Comparison of ENCODE assay signal across 11 mouse cellular contexts in the genomic region with DNA sequence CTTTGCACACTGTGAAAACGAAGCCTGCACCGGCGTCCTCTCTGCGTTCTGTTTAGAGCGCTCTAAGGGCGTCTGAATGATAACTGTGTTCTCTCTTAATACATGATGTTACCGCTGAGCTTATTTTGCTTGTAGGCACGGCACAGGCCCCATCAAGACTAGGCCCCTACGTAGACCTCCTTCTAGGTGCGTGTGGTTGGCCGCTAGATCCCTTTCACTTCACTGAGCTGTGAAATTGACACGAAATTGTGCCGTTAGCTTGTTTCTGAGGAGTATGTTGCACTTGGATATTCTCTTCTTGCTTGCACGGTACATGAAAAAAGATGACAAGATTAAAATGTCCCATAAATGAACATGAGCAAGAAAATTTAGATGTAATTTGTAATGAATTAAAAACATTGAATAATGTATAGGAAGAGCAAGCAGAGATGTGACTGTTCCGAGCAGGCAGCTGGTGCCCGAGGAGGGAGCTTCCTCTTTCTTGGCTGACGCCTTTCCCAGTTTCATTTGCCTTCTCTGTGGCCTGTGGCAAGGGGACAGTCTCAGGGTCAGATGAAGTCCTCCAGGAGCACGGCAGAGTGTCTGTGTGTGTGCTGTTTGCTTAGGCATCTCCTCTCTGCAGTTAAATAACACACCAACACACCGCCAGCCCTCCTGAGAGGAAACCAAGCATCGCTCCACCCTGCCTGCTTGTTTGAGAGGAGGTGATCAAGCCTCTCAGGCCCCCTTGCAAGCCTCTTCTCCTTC.
DNase-seq lines count a peak whose midpoint lies in the region; ATAC-seq and TF ChIP-seq lines count a peak whose summit lies in the region.
"Had no signal": no experiment of that assay in that cellular context is flagged by ENCODE, and none has a peak within 500 bp of the region (broad histone marks: within the 10 kb centered on the region; RNA-seq: fewer than 3 reads in every experiment).

No protein-coding gene starts in this region.

- peaks cover 2% of the 10 kb centered on the region; the same call in 1 of the 2 replicates for H3K4me1 ChIP-seq in cortical plate, adult 2 months (ENCODE audit: control insufficient read depth, insufficient read depth, low read length)
- peaks cover 42% of the 10 kb centered on the region for H3K4me1 ChIP-seq in midbrain, embryonic 16.5 days (ENCODE audit: control insufficient read depth, insufficient read depth, low read length)

- no peaks in the 10 kb centered on the region for H3K27me3 ChIP-seq in midbrain, embryonic 16.5 days (ENCODE audit: control insufficient read depth, insufficient read depth, low read depth, low read length)
- H3K27me3 ChIP-seq: embryonic facial prominence, embryonic 13.5 days; limb, embryonic 13.5 days had no signal

- no peak overlapping the region for H3K4me3 ChIP-seq in cortical plate, adult 2 months (ENCODE audit: insufficient read depth, low read length)
- H3K4me3 ChIP-seq in midbrain, embryonic 16.5 days (ENCODE audit: low read depth, low read length) = no peak overlapping the region
- H3K4me3 ChIP-seq: embryonic facial prominence, embryonic 13.5 days; limb, embryonic 13.5 days; myocyte had no signal

- H3K9ac ChIP-seq in midbrain, embryonic 16.5 days (ENCODE audit: low read depth, low read length) = peak overlapping the region; percentile 37; the same call in 1 of the 2 replicates
- H3K9ac ChIP-seq: embryonic facial prominence, embryonic 13.5 days; limb, embryonic 13.5 days had no signal

- no peak for TF ChIP-seq CTCF in cortical plate, adult 2 months (IDR thresholded peaks at IDR 0.05; ENCODE audit: extremely low read depth, insufficient read depth, low read length)

- no peaks in the 10 kb centered on the region for H3K36me3 ChIP-seq in midbrain, embryonic 16.5 days (ENCODE audit: control insufficient read depth, insufficient read depth, low read length)
- H3K36me3 ChIP-seq: embryonic facial prominence, embryonic 13.5 days; limb, embryonic 13.5 days had no signal

- DNase-seq in left cerebral cortex, postnatal 4 days = peak; percentile 45
- DNase-seq in left cerebral cortex, postnatal 25 days (ENCODE audit: low spot score in 2 of 2) = no peak
- DNase-seq in left cerebral cortex, adult 11 months (ENCODE audit: low spot score) = no peak
- no peak for DNase-seq in right cerebral cortex, adult 18-20 months
- DNase-seq in urinary bladder, postnatal 25 days (ENCODE audit: low spot score) = no peak

- ATAC-seq in hematopoietic stem cell, adult 5-6 weeks (replicated peaks in 1 of 2; ENCODE audit: insufficient read depth in 1 of 2, low FRiP score in 2 of 2, low TSS enrichment in 1 of 2, low read depth in 1 of 2, poor library complexity in 2 of 2, severe bottlenecking in 2 of 2) = peak; percentile 81 to 83
- ATAC-seq in midbrain, embryonic 16.5 days = no peak

- no peak for TF ChIP-seq POLR2A in cortical plate, adult 2 months (IDR thresholded peaks at IDR 0.05; ENCODE audit: extremely low read depth, insufficient read depth, low read length)

- no peak overlapping the region for H3K4me2 ChIP-seq in midbrain, embryonic 16.5 days (ENCODE audit: low read length)
- H3K4me2 ChIP-seq: embryonic facial prominence, embryonic 13.5 days; limb, embryonic 13.5 days had no signal

- 41% methylated on average over 20 of the region's 20 CpGs for WGBS in midbrain, embryonic 16.5 days

- intact Hi-C loops in left cerebral cortex, postnatal 4 days (cut with DNase I) = no loop called here
- intact Hi-C loops in left cerebral cortex, postnatal 25 days (cut with DNase I) = no loop called here

- no peaks in the 10 kb centered on the region for H3K9me3 ChIP-seq in midbrain, embryonic 16.5 days (replicated peaks; ENCODE audit: control insufficient read depth, low read length, poor library complexity, severe bottlenecking)
- H3K9me3 ChIP-seq: embryonic facial prominence, embryonic 13.5 days; limb, embryonic 13.5 days had no signal

- 0 out of 2 replicates have a peak overlapping the region, but pooled peaks have one; percentile 16 for H3K27ac ChIP-seq in cortical plate, adult 2 months (ENCODE audit: insufficient read depth, low read length)
- H3K27ac ChIP-seq in midbrain, embryonic 16.5 days (ENCODE audit: low read length) = peak overlapping the region; percentile 48
- H3K27ac ChIP-seq: embryonic facial prominence, embryonic 13.5 days; limb, embryonic 13.5 days had no signal
